Mouse (Mus musculus): ENCODE data around the gene Washc4.

- TF ChIP-seq EP300 (IDR thresholded peaks at IDR 0.05; ENCODE audit: low read length) (no peak), POLR2A (IDR thresholded peaks at IDR 0.05; ENCODE audit: low read depth, low read length) (no peak), SMC3 (IDR thresholded peaks at IDR 0.05; ENCODE audit: low read depth, low read length) (no peak), RAD21 (IDR thresholded peaks at IDR 0.05; ENCODE audit: low read depth, low read length) (no peak), CTCF (conservative IDR thresholded peaks at IDR 0.05 in 1 of 2, IDR thresholded peaks at IDR 0.05 in 1 of 2; ENCODE audit: low read depth in 2 of 2, low read length in 2 of 2) (no peak), MAX (IDR thresholded peaks at IDR 0.05; ENCODE audit: low read length) (no peak), UBTF (IDR thresholded peaks at IDR 0.05; ENCODE audit: low read depth, low read length) (no peak), POLR2AphosphoS2 (IDR thresholded peaks at IDR 0.05; ENCODE audit: low read depth, low read length) (no peak)
Observed at GRCm38 (mm10) chr10:83545341-83545740, 1.8 kb downstream of the Washc4 start.

All from CH12.LX (cell line).